Mouse (Mus musculus): Measurements from ENCODE around the gene Zfhx3.

Zfhx3 gene

DNA sequence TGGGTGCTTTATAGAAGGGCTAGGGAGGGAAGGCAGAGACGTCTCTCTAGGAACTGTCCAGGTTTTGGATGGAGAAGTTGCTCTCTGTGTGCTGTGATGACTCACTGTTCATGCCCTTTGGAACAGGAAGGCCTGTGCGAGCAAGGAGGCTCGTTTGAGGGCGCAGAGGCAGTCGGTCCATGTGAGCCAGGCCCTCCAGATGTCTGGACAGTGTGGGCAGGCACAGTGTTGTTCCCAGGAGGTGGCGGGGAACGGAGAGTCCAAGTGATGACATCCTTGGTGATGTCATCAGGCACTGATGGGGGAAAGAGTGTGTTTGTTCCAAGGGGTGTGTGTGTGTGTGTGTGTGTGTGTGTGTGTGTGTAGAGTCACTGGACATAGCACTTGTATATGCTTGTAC lies 800.8 kb downstream of the Zfhx3 start:
- WGBS: 63% methylated on average over 7 of the region's 7 CpGs

GRCm38 (mm10) chr8:108745551-108745950 lies 803.1 kb downstream of the Zfhx3 start:
- WGBS: 89% methylated on average over 7 of the region's 7 CpGs

- 75% methylated on average over 11 of the region's 11 CpGs for WGBS
Observed at GRCm38 (mm10) chr8:108748095-108748494, 805.7 kb downstream of the Zfhx3 start.

DNA sequence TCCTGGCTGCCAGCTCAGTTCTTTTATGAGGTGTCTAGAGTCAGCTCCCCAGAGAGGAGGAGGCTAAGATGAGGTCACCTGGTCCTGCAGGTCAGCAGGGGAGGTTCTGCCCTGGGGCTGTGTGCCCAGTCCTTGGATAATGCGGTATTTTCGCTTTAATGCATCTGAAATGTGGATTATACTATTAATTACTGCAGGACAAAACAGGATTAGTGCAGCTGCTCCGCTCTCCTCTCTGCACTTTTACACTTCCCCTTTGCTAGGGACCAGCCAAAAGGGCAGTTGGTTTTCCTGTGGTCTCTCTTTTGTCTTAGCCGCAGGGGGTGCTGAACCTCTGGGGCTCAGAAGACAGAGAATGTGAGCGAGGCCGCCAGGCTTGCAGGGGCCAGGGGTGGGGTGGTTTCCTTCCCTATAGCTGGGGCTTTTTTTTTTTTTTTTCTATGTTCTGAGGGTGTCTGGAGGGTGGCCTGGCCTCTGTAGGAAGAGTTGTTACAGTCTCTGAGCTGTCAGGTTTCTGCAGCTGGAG lies 806.5 kb downstream of the Zfhx3 start:
- 58% methylated on average over 6 of the region's 6 CpGs for WGBS

DNA sequence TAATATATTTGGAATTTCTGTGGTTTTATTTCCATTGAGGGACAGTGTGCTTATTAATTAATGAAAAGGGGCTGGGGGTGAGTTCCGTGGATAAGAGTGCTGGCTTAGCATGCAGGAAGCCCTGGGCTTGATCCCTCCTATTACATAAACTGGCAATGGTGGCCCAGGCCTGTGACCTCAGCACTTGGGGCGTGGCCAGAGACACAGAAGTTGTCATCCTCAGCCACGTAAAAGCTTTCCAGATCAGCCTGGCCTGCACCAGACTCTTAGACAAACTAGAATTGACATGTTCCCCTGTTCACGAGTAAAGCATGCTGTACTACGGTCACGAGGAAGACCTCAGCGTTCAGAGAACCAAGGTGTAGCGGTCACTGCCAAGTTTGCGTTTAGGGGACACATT lies 808.4 kb downstream of the Zfhx3 start:
- WGBS: 91% methylated on average over 9 of the region's 9 CpGs

GRCm38 (mm10) chr8:108754556-108754955 lies 812.1 kb downstream of the Zfhx3 start:
- WGBS: 67% methylated on average over 6 of the region's 6 CpGs

DNA sequence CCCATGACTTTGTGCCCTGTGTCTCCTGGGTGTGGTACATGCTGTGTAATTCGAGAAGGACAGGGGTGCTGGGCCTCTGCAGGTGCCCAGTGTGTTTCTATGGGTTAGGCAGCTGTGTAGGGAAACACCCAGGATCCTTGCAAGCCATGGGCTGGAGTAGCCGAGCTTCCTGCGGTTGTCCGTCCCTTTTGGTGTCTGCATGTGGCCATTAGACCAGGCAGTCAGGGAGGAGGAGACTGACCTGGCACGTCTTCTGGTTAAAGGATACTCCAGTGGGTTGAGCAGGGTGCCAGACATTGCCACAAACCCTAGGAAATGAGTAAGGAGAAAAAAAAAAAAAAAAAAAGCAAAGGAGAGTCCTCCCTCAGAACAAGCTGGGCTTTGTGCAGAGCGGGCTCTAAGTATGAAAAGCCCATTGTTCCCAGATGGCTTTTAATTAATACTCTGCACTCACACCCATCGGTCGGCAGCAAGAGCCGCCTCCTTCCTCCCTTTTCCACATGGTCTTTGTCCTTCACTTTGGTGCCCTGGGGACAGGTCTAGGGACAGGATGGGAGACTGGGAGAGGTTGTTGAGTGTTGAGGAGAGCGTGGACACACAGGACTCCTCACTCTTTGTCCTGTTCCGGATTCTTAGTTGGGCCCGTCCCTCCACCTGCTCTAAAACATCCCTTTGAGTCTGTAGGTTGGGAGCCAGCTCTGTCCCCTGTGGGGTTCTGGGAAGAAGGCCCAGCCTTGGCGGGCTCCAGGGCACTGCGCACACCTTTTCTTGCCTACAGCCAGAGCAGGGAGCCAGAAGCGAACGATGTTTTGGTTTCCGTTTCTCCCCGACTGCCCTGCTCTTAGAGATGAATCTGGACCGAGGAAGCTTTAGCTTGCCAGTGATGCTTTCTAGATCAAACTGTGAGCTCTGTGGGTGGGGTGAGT lies 813.2 kb downstream of the Zfhx3 start:
- 50% methylated on average over 19 of the region's 19 CpGs for WGBS

- 74% methylated on average over 15 of the region's 15 CpGs for WGBS
Observed at GRCm38 (mm10) chr8:108759511-108760330, 817.3 kb downstream of the Zfhx3 start.

- WGBS: 88% methylated on average over 10 of the region's 10 CpGs
Observed at GRCm38 (mm10) chr8:108760745-108761144, 818.3 kb downstream of the Zfhx3 start.

DNA sequence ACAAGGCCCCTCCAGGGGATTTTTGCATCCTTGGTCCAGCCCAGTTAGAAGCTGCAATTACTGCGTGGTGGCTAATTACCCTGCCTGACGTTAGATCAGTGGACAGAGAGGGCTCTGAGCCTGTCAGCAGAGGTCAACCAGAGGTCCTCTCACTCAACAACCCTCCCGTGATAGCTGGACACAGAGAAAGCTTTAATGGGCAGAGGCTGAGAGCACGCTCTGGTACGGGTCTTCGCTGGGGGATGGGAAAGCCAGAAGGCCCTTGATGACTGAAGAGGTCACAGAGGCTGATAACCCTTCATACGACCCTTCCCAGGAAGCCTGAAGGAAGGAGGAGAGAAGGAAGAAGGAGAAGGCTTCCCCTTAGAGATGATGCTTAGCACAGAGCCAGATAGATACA lies 820.1 kb downstream of the Zfhx3 start:
- WGBS: 58% methylated on average over 7 of the region's 7 CpGs

- 85% methylated on average over 19 of the region's 19 CpGs for WGBS
Observed at GRCm38 (mm10) chr8:108764403-108765194, 822.2 kb downstream of the Zfhx3 start.

DNA sequence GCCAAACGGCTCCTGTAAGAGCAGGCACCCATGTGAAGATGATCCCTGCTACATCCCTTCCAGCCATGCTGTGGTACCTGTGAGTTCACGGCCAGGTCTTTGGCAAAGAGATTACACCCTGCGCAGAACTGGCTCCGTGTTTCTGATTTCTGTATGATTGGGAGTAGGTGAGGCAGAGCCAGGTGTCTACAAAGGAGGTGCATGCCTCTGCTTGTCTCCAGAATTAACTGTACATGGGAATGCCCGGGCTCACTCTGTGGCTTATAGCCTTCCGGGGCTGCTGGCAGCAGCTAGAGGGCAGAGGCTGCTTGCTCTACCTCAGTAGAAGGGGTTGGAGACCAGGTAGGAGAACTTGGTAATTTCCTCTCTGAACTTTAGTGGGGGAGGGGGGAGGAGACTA lies 823.7 kb downstream of the Zfhx3 start:
- 95% methylated on average over 6 of the region's 6 CpGs for WGBS

DNA sequence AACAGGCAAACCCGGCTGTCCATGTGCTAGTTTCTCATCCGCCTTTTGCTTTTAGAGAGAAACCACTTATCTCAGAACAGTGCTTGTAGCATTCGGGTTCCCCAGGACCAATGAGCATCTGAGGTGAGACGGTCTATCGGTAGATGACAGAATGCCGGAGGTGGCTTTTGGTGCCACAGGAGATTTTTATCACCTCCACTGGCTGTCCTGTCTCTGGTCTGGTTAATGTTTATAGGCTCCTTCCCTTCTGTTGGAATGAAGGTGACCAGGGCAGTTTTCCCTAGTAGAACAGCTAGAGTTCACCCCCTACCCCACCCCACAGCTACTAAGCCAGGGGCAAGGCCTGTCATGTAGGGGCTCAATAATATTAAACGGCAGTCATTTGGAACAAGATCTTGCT lies 825.6 kb downstream of the Zfhx3 start:
- 96% methylated on average over 7 of the region's 7 CpGs for WGBS

- 98% methylated on average over 4 of the region's 4 CpGs for WGBS
Observed at GRCm38 (mm10) chr8:108770334-108770733, 827.9 kb downstream of the Zfhx3 start.

DNA sequence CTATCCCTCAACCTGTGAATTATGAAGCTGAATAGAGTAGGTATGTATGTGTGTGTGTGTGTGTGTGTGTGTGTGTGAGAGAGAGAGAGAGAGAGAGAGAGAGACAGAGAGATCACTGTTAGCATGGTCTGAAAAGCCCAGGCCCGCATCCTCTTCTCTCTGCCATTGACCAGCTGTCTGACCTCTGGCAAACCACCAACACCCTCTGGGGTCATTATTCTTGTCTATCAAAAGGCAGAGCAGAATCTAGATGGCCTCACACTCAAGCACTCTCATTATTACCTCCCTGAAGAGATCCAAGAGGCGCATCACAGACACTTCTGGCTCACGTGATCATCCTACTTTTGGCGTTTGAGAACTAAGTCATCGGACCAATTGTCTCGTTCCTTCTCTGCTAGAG lies 831.0 kb downstream of the Zfhx3 start:
- WGBS: 88% methylated on average over 6 of the region's 6 CpGs

DNA sequence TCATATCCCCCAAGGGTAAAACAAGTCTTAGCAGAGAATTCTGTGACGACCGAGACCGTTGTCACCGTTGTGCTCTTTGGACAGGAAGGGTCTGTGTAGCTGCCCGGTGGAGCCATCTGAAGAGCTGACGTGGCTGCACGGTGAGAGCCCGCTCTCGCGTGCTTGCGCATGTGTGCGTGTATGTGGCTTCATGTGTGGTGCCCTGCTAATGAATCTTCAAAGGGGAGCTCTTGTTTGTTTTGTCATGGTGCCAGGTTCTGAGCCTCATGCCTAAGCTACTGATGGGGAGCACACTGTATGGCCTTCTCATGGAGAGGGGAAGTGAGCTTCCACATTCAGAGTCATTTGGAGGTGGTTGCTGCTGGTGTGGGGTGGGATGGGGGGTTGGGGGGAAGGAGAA lies 835.6 kb downstream of the Zfhx3 start:
- 78% methylated on average over 12 of the region's 12 CpGs for WGBS

DNA sequence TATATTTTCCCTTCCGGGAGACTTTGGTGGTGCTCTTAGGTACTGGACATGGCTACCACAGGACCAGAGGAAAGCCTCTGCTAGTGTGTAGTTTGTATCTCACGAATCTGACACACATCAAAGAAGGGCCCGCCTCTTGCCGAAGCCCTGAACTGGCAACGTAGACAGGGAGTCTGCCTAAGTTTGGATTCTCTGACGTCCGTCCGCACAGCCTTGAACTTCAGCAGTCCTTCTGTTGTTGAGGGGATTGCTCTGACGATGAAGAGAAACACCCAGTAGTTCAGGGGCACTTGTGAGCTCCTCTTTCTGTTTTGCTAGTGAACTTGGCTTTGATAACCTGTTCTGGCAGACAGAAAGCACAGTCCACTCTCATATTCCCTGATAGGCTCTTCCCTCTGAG lies 836.1 kb downstream of the Zfhx3 start:
- WGBS: 86% methylated on average over 9 of the region's 9 CpGs

GRCm38 (mm10) chr8:108780766-108781165 lies 838.3 kb downstream of the Zfhx3 start:
- 82% methylated on average over 6 of the region's 6 CpGs for WGBS

GRCm38 (mm10) chr8:108781192-108781591 lies 838.7 kb downstream of the Zfhx3 start:
- WGBS: 76% methylated on average over 5 of the region's 5 CpGs

DNA sequence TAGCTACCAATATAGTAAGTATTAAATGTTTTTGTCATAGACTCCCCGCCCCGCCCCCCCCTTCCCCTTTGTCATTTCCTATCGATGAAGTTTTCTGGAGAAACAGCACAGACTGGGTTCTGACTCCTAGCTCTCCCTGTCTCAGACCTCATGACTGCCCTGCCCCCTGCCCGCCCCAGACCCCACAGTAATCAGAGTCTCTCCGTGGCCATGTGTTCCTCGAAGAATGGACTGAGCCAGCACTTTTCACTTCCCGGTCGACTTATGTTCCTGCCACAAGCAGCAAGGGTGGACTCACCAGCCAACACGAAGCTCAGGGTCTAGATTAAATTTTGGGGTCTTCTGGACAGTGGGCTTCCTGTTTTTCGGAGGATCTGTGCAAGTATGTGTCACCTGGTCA lies 840.7 kb downstream of the Zfhx3 start:
- 70% methylated on average over 10 of the region's 10 CpGs for WGBS

DNA sequence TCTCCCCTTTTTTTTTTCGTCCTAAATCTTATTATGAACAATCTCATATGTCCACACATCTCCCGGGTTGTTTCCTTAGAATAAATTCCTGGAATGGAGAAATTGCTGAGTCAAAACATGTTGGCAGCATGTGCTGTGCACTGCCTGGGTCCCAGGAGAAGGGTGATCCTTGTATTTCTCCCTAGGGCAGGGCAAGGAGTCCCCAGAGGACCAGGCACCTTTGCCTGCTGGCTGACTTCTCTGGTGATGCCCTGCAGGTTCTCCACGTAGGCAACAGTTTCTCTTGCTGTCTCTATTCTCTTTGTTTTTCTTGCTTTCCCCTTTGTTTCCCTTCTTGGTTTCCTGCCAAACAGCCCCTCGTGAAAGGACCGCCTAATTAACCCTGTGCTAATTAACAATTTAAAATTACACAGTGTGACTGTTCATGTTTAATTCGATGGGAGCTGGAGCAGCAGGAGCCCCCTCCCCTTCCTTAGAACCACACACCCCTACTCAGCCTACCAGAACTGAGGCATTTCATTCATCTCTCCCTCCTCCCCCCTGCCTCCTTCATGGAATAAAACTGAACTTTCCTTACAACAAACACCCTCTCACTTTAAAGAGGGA lies 845.8 kb downstream of the Zfhx3 start:
- WGBS: 42% methylated on average over 6 of the region's 6 CpGs

Measured in cerebral cortex, adult 2 months (tissue).